Mouse (Mus musculus) skeletal muscle tissue, adult 2 months (tissue): ENCODE results near the gene Mbd4.

Experiments used
- DNase-seq: peaks from one replicate; pipeline ENCODE4 v3.0.0-alpha.2; 2012; ENCODE audit warnings: low read depth, low spot score

The Mbd4 gene

GRCm38 (mm10) chr6:115808488-115809231, 44.5 kb downstream of the Mbd4 start, which contains the start of gene Rpl32:
Gene Rpl32, minus strand, starts transcription at chr6:115808747.
- DNase-seq, result peak; percentile 81

DNA sequence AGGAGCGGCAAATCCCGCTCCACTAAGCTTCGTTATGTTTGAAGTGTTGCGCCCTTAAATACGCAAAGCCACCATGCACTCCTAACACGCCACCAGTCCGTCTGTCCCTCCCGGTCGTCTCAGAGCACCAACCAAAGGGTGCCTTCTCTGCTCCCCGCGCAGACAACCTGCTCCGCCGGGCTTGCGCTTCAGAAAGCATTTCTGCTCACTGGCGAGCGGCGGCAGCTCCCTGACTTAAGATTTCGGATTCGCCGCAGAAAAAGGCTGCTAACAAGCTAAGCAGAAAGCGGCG, 45.0 kb downstream of the Mbd4 start:
- DNase-seq, result no peak

DNA sequence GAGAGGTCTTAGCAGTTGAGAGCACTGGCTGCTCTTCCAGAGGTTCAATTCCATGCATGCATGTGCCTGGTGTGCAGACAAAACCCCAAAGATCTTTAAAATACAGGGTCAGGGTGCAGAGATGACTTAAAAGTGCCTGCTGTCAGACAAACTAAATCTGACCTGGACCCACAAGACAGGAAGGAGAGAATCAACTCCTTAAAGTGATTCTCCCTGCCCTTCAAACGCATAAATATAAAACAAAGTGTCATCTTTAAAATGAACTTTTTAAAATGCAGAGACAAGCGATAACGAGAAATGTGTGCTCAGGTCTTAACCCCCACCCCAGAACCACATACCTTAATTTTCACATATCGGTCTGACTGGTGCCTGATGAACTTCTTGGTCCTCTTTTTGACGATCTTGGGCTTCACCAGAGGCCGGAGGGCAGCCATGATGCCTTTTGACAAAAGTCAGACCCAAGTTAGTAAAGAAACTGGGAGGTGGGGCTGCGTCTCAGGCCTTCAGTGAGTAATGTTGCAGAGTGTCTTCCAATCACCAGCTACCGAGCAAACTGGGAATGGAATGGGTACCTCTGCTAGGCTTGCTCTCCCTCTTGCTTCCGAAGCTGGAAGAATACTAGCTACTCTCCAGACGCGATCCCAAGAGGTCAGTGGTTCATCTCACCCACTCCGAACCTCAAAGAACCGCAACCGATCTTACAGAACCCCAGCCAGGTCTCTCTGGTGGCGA, 45.5 kb downstream of the Mbd4 start:
- no peak for DNase-seq

GRCm38 (mm10) chr6:115804432-115805192, 48.6 kb downstream of the Mbd4 start:
- no peak for DNase-seq

DNA sequence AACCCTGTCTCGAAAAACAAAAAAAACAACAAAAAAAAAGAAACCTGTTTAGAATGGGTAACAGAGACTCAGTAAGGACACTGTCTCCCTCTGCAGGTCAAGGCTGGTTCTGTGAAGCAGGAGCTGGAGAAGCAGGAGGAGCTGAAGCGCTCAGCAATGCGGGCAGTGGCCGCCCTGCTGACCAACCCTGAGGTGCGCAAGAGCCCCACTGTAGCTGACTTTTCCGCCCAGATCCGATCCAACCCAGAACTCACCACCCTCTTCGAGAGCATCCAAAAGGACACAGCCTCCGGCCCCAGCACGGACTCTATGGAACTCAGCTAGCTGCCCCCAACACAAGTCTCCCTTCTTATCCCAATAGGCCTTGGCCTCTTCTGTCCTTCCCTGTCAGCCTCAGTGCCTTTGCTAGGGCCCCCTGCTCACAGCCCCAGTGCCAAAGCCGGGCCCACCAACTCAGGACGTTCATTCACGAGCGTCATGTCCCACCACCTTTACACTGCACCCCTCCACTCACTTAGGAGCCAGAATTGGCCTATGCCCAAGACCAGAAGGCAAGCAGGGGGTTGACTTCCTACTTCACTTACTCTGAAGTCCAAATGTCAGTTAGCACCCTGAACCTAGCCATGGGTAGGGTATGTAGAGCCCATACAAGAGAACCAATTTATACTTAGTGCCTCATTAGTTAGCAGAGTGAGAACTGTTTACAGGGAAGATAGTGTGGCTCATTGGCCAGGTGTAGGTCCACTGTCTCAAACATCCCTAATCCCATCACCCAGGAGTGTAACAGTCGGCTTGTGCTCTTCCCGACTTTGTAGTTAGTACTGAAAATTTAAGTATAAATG, 49.4 kb downstream of the Mbd4 start:
- peak; percentile 36 for DNase-seq

GRCm38 (mm10) chr6:115801811-115802210, 51.4 kb downstream of the Mbd4 start:
- no peak for DNase-seq

DNA sequence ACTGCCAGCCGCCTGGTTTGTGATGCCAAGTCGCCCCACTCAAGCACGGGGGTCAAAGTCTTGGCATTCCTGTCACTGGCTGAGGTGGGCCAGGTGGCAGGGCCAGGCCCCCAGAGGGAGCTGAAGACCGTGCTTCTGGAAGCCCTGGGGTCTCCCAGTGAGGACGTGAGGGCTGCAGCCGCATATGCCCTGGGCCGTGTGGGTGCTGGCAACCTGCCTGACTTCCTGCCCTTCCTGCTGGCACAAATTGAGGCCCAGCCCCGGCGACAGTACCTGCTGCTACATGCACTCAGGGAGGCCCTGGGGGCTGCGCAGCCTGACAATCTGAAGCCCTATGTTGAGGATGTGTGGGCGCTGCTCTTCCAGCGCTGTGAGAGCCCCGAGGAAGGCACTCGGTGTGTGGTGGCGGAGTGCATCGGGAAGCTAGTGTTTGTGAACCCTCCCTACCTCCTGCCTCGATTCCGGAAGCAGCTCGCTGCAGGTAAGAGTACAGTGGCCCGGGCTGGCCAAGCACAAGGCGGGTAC, 60.4 kb downstream of the Mbd4 start:
- no peak for DNase-seq

DNA sequence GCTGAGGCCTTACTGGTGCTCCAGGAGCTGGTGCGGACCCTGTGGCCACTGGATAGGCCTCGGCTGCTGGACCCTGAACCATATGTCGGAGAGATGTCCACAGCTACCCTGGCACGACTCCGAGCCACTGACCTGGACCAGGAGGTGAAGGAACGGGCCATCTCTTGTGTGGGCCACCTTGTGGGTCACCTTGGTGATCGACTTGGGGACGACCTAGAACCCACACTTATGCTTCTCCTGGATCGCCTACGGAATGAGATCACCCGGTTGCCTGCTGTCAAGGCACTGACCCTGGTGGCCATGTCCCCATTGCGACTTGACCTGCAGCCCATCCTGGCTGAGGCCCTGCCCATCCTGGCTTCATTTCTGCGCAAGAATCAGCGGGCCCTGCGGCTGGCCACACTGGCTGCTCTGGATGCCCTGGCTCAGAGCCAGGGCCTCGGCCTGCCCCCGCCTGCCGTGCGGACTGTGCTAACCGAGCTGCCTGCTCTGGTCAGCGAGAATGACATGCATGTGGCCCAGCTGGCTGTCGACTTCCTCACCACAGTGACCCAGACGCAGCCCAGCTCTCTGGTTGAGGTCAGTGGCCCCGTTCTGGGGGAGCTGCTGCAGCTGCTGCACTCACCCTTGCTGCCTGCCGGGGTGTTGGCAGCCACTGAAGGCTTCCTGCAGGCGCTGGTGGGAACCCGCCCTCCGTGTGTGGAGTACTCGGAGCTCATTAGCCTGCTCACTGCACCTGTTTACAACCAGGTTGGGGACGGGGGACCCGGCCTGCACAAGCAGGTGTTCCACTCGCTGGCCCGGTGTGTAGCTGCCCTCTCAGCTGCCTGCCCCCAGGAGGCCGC, 61.1 kb downstream of the Mbd4 start:
- DNase-seq, result peak; percentile 82

- DNase-seq, result no peak
These were observed 62.2 kb downstream of the Mbd4 start for GRCm38 (mm10) chr6:115791016-115791415.
